Mouse (Mus musculus) lung, postnatal 4 days (tissue): ENCODE measurements around the gene D1Ertd622e.

ENCODE experiments used
- DNase-seq, 2 experiments: peaks; one replicate each; pipeline ENCODE4 v3.0.0; 2021

D1Ertd622e gene

GRCm38 (mm10) chr1:97578025-97578417, 83.9 kb downstream of the D1Ertd622e start:
- no peak for DNase-seq

GRCm38 (mm10) chr1:97577062-97578024, 84.5 kb downstream of the D1Ertd622e start:
- no peak for DNase-seq

- DNase-seq = no peak
These were observed 85.3 kb downstream of the D1Ertd622e start for GRCm38 (mm10) chr1:97576576-97576975.

- DNase-seq = no peak
These were observed 91.1 kb downstream of the D1Ertd622e start for GRCm38 (mm10) chr1:97570814-97571213.

- no peak for DNase-seq
These were observed 93.9 kb downstream of the D1Ertd622e start for GRCm38 (mm10) chr1:97567956-97568355.

GRCm38 (mm10) chr1:97564641-97565040, 97.2 kb downstream of the D1Ertd622e start:
- DNase-seq = no peak

- DNase-seq = no peak
These were observed 99.0 kb downstream of the D1Ertd622e start for GRCm38 (mm10) chr1:97562867-97563266.
